Mouse (Mus musculus): Measurements from ENCODE around the gene Igsf6. TPM values are rescaled to one million over a fixed set of nuclear protein-coding genes. Genes with fewer than 3 reads are reported as not detected.

Igsf6 gene
- polyA plus RNA-seq, 1 experiment, result 0.04 TPM

DNA sequence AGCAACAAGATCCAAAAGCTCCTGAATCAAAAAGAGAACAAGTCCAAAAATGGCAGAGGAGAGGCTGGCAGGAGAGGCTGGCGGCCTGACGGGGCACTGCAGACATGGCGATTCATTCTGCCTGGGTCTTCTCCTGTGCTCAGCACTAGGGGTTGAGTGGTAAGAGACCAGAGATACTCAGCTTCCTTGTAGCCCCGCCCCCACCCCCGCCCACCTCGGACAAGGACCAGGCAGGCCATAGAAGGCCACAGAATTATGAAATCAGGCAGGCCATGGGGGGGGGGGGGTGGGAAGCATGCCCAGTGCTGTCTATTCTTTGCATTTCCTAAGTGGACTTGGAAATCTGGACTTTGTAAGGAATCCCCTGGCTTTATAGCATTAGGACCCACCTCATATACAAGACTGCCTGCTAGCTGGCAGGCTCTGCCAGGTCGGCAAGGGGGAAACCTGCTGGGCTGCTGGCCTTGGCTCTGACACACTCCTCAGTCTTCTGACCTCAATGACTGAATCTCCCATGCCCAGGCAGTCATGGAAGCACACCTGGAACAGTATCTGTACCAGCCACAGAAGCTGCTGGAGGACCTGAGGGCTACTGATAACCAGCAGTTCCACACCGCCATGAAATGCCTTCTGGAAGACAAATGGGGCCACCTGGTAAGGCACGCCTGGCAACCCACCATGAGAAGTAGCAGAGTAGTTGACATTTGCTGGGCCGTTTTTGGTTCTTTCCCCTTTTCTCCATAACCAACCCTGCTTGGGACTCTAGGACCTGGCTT is 24.4 kb upstream of the Igsf6 start:
- H3K27me3 ChIP-seq (ENCODE audit: control insufficient read depth, insufficient read depth, insufficient read length), result peaks cover 10% of the 10 kb centered on the region
- no peak overlapping the region for H3ac ChIP-seq (ENCODE audit: control insufficient read depth, insufficient read length)
- no peak overlapping the region for H3K4me3 ChIP-seq
- no peaks in the 10 kb centered on the region for H3K36me3 ChIP-seq (ENCODE audit: control insufficient read depth, insufficient read depth)
- TF ChIP-seq TCF3 (IDR thresholded peaks at IDR 0.05; ENCODE audit: insufficient read length, low read depth), result no peak
- no peak for TF ChIP-seq TCF12 (IDR thresholded peaks at IDR 0.05; ENCODE audit: insufficient read depth, poor library complexity, severe bottlenecking)
- TF ChIP-seq MYOD1 (IDR thresholded peaks at IDR 0.05; ENCODE audit: control insufficient read depth in 1 of 3, insufficient read length in 2 of 3, low read depth in 2 of 3), result no peak
- no peak for TF ChIP-seq POLR2A (IDR thresholded peaks at IDR 0.05; ENCODE audit: insufficient read length, low read depth)
- no peak for TF ChIP-seq POLR2AphosphoS2 (IDR thresholded peaks at IDR 0.05; ENCODE audit: insufficient read length, low read depth)
- TF ChIP-seq CEBPB (IDR thresholded peaks at IDR 0.05; ENCODE audit: insufficient read depth, poor library complexity, severe bottlenecking), result no peak
- no peak for TF ChIP-seq MYOG (IDR thresholded peaks at IDR 0.05; ENCODE audit: control insufficient read depth in 1 of 3, insufficient read depth in 1 of 3, insufficient read length in 2 of 3, low read depth in 2 of 3)
- TF ChIP-seq SRF (IDR thresholded peaks at IDR 0.05; ENCODE audit: control insufficient read depth, insufficient read length, low read depth), result no peak
- no peak for TF ChIP-seq MAX (IDR thresholded peaks at IDR 0.05; ENCODE audit: low read depth)
- no peak for TF ChIP-seq USF1 (IDR thresholded peaks at IDR 0.05; ENCODE audit: low read depth)
- no peak for TF ChIP-seq E2F4 (IDR thresholded peaks at IDR 0.05; ENCODE audit: insufficient read depth)
- no peak for TF ChIP-seq REST (IDR thresholded peaks at IDR 0.05; ENCODE audit: insufficient read depth, insufficient read length)
- no peak overlapping the region for H3K4me2 ChIP-seq (ENCODE audit: low read depth)
- no peaks in the 10 kb centered on the region for H3K79me2 ChIP-seq (ENCODE audit: control insufficient read depth, insufficient read depth)

DNA sequence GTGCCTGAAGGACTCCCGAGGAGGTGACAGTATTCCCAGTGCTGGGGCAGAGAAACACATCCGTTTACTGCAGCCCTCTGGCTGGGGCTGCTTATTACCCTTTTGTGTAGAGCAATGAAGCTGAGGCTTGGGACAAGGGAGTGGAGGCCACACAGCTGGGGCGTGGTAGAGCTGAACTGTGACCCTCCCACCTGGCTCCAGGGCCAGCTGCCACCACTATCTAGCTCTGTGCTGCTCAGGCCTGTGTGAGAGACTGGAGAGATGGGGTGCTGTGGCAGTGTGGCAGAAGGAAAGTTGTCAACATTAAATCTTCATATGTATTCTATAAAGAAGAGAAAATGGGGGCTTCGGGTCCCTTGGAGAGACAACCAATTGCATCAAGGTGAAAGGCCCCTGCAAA is 18.7 kb upstream of the Igsf6 start:
- no peak overlapping the region for H3ac ChIP-seq (ENCODE audit: control insufficient read depth, insufficient read length)
- H3K27me3 ChIP-seq (ENCODE audit: control insufficient read depth, insufficient read depth, insufficient read length), result no peaks in the 10 kb centered on the region
- no peaks in the 10 kb centered on the region for H3K36me3 ChIP-seq (ENCODE audit: control insufficient read depth, insufficient read depth)
- H3K4me3 ChIP-seq, result no peak overlapping the region
- TF ChIP-seq SRF (IDR thresholded peaks at IDR 0.05; ENCODE audit: control insufficient read depth, insufficient read length, low read depth), result no peak
- no peak for TF ChIP-seq MAX (IDR thresholded peaks at IDR 0.05; ENCODE audit: low read depth)
- TF ChIP-seq TCF3 (IDR thresholded peaks at IDR 0.05; ENCODE audit: insufficient read length, low read depth), result no peak
- TF ChIP-seq POLR2AphosphoS2 (IDR thresholded peaks at IDR 0.05; ENCODE audit: insufficient read length, low read depth), result no peak
- TF ChIP-seq USF1 (IDR thresholded peaks at IDR 0.05; ENCODE audit: low read depth), result no peak
- peak in 1 of 3 experiments; percentile 20 for TF ChIP-seq MYOD1 (IDR thresholded peaks at IDR 0.05; ENCODE audit: control insufficient read depth in 1 of 3, insufficient read length in 2 of 3, low read depth in 2 of 3)
- TF ChIP-seq E2F4 (IDR thresholded peaks at IDR 0.05; ENCODE audit: insufficient read depth), result no peak
- no peak for TF ChIP-seq POLR2A (IDR thresholded peaks at IDR 0.05; ENCODE audit: insufficient read length, low read depth)
- peak in 2 of 3 experiments; percentile 18 to 57 for TF ChIP-seq MYOG (IDR thresholded peaks at IDR 0.05; ENCODE audit: control insufficient read depth in 1 of 3, insufficient read depth in 1 of 3, insufficient read length in 2 of 3, low read depth in 2 of 3)
- TF ChIP-seq REST (IDR thresholded peaks at IDR 0.05; ENCODE audit: insufficient read depth, insufficient read length), result no peak
- no peak for TF ChIP-seq CEBPB (IDR thresholded peaks at IDR 0.05; ENCODE audit: insufficient read depth, poor library complexity, severe bottlenecking)
- no peak overlapping the region for H3K4me2 ChIP-seq (ENCODE audit: low read depth)
- no peaks in the 10 kb centered on the region for H3K79me2 ChIP-seq (ENCODE audit: control insufficient read depth, insufficient read depth)

DNA sequence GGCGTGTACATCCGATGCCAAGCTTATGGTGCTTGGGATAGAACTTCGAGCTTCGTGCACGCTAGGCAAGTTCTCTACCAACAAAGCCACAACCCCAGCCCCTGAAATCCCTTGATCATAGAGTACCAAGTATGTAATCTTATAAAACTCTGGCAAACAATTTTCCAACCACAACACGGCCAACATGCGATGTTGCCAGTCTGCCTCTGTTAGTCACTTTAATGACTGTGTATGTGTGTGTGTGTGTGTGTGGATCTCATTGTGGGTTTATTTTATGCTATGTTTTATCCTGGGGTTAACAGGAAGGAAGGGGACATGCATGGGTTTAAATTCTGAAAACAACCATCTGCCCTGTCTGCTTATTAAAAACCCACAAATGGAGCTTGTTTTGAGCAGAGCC is 16.4 kb upstream of the Igsf6 start:
- Histone ChIP-seq H3ac (ENCODE audit: control insufficient read depth, insufficient read length) (no peak overlapping the region), H3K27me3 (ENCODE audit: control insufficient read depth, insufficient read depth, insufficient read length) (no peaks in the 10 kb centered on the region), H3K36me3 (ENCODE audit: control insufficient read depth, insufficient read depth) (no peaks in the 10 kb centered on the region), H3K4me3 (no peak overlapping the region), H3K79me2 (ENCODE audit: control insufficient read depth, insufficient read depth) (no peaks in the 10 kb centered on the region), H3K4me2 (ENCODE audit: low read depth) (no peak overlapping the region)
- TF ChIP-seq POLR2AphosphoS2 (IDR thresholded peaks at IDR 0.05; ENCODE audit: insufficient read length, low read depth) (no peak), MAX (IDR thresholded peaks at IDR 0.05; ENCODE audit: low read depth) (no peak), TCF12 (IDR thresholded peaks at IDR 0.05; ENCODE audit: insufficient read depth, poor library complexity, severe bottlenecking) (no peak), SRF (IDR thresholded peaks at IDR 0.05; ENCODE audit: control insufficient read depth, insufficient read length, low read depth) (no peak), MYOD1 (IDR thresholded peaks at IDR 0.05; ENCODE audit: control insufficient read depth in 1 of 3, insufficient read length in 2 of 3, low read depth in 2 of 3) (no peak), USF1 (IDR thresholded peaks at IDR 0.05; ENCODE audit: low read depth) (no peak), MYOG (IDR thresholded peaks at IDR 0.05; ENCODE audit: control insufficient read depth in 1 of 3, insufficient read depth in 1 of 3, insufficient read length in 2 of 3, low read depth in 2 of 3) (no peak), CEBPB (IDR thresholded peaks at IDR 0.05; ENCODE audit: insufficient read depth, poor library complexity, severe bottlenecking) (no peak), TCF3 (IDR thresholded peaks at IDR 0.05; ENCODE audit: insufficient read length, low read depth) (no peak), REST (IDR thresholded peaks at IDR 0.05; ENCODE audit: insufficient read depth, insufficient read length) (no peak)

DNA sequence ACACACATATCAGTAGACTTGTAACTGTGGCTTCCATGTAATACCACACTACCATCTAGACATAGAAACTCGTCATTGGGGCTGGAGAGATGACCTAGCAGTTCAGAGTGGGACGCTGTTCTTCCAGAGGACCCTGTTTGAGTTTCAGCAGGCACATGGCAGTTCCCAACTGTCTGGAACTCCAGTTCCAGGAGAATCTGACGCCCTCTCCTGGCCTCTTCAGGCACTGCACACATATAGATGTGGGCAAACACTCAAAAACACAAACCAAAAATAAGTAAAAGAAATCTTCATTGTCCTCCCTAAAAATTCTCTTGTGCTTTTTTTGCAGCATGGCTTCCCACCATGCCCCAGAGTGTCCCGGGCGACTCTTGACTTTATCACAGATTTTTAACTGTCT is 14.4 kb upstream of the Igsf6 start:
- Histone ChIP-seq H3K4me2 (ENCODE audit: low read depth) (no peak overlapping the region), H3K79me2 (ENCODE audit: control insufficient read depth, insufficient read depth) (no peaks in the 10 kb centered on the region), H3K27me3 (ENCODE audit: control insufficient read depth, insufficient read depth, insufficient read length) (no peaks in the 10 kb centered on the region), H3K4me3 (no peak overlapping the region), H3ac (ENCODE audit: control insufficient read depth, insufficient read length) (no peak overlapping the region), H3K36me3 (ENCODE audit: control insufficient read depth, insufficient read depth) (no peaks in the 10 kb centered on the region)
- TF ChIP-seq MAX (IDR thresholded peaks at IDR 0.05; ENCODE audit: low read depth) (no peak), POLR2AphosphoS2 (IDR thresholded peaks at IDR 0.05; ENCODE audit: insufficient read length, low read depth) (no peak), POLR2A (IDR thresholded peaks at IDR 0.05; ENCODE audit: insufficient read length, low read depth) (no peak), SRF (IDR thresholded peaks at IDR 0.05; ENCODE audit: control insufficient read depth, insufficient read length, low read depth) (no peak), TCF3 (IDR thresholded peaks at IDR 0.05; ENCODE audit: insufficient read length, low read depth) (no peak), MYOG (IDR thresholded peaks at IDR 0.05; ENCODE audit: control insufficient read depth in 1 of 3, insufficient read depth in 1 of 3, insufficient read length in 2 of 3, low read depth in 2 of 3) (no peak)

Measured in myocyte (in vitro differentiated cells).